Mouse (Mus musculus): ENCODE measurements around the gene Gm17304.

The Gm17304 gene

GRCm38 (mm10) chr5:106622193-106622592 lies 13.3 kb downstream of the Gm17304 start:
- DNase-seq (ENCODE audit: low read depth, low spot score) = no peak

DNA sequence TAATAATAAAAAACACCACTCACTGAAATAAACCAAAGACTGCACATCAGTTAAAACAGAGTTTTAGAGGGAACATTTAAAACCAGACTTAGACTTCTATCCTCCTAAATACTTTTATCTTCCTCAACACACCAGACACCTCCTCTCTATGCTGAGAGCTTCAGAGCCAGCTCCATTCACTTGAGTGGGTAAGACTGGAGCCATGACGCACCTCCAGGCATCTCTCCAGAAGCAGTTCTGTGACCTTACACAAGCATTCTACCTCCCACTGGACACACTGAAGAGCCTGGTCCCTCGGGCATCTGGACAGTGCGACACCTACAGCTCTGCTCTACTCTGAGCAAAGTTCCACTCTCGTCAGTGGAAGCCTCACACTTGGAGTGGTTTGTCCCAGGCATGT lies 14.4 kb downstream of the Gm17304 start:
- no peak for DNase-seq (ENCODE audit: low read depth, low spot score)

DNA sequence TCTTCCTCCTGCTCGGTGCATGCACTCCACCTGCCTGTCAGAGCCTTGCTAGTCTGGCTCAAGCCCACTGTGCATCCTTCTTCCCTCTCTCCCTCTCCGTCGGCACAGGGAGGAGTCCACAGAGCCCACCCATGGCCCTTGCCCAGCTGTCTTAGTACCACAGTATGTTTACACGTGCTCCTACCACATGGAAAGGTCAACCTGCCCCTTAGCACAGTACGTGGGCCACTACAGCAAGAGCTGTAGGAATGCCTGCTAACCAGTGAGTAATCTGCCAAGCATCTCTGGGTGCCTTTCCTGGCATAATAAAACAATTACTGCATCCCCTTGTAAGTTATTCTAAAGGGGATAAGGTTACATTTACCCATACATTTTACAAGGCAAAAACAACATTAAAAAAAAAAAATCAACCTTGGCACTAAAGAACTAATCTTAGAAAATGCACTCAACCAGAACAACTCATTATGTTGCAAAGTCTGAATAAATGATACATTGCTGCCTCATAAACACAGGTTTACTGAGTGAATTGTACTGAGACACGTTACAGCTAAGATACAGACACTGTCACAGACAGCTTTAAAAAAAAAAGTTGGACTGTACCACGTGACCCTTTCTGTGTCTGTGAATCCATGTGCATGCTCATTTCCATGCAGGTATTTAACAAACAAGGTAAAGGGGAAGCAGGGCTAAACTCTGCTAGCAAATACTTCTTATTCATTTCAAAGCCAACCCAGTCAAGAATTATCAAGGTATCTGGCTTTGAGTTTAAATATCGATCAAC lies 19.7 kb downstream of the Gm17304 start:
- DNase-seq (ENCODE audit: low read depth, low spot score) = no peak

GRCm38 (mm10) chr5:106636423-106636946 lies 27.6 kb downstream of the Gm17304 start:
- DNase-seq (ENCODE audit: low read depth, low spot score) = no peak

DNA sequence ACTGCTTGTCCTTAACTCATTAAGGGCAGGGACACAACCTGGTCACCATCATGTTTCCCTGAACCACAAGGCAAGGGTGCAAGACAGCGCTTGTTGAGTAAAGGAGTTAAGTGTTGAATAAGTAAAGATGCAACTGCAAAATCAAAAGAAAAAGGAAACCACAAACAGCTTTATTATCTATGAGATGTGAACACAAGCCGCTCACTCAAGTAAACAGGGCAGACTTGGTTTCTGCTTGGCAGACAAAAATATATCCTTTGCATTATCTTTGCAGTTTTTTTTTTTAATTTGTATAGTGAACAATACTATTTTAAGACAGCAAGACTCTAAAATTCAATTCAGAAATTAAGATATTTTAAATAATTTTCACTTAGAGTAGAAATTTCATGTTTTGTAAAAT lies 30.7 kb downstream of the Gm17304 start:
- DNase-seq (ENCODE audit: low read depth, low spot score) = no peak

GRCm38 (mm10) chr5:106640235-106640809 lies 31.4 kb downstream of the Gm17304 start:
- DNase-seq (ENCODE audit: low read depth, low spot score) = no peak

- no peak for DNase-seq (ENCODE audit: low read depth, low spot score)
Observed at GRCm38 (mm10) chr5:106641876-106642275, 33.0 kb downstream of the Gm17304 start.

DNA sequence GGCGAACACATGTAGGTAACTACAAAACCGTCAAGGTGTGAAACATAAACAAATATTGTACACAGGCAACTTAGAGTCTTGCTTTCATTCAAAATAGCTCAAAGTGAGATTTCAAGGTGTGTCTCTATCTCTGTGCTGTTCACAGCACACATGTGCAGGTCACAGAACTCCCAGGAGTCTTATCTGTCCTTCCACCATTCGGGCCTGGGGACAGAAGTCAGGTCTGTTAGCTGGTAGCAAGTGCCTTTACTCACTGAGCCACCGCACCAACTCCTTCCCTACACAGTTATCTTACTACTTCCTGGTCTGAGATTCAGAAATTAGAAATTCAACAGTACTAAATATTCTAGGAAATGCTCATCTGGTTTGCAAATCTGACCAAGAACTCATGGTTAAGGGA lies 34.5 kb downstream of the Gm17304 start:
- DNase-seq (ENCODE audit: low read depth, low spot score) = no peak

DNA sequence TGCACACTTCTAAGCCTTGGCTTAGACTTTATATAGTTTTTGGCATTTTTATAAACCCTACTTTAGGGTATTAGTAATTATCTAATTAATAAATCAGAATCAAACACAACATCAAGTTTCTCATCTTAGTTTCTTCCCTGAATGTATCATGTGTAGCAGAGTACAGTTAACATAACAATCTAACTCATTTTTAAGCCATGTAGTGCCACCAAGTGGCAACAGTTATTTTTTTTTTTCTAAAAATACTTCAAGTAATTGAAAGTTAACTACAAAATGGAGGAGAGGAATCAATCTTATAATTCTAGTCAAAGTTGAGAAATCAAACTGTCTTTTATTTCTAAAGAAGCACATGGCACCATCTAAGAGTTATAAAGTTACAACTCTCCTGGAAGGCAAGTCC lies 40.5 kb downstream of the Gm17304 start:
- DNase-seq (ENCODE audit: low read depth, low spot score) = no peak

DNA sequence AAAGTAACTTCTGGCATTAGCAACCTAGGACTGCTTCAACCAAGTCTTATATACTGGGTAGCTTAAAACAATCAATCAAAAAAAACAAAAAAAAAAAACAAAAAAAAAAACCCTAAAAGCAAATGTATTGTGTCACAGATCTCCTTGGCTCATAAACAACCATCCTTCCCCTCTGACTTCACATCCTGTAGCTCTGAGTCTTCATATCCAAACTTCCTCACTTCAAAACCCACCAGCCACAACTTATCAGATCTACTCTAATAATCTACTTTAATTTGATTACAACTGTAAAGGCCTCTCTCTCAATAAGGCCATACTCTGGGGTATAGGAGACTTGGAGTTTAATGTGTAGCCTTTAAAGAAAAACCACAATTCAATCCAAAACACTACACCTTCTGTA lies 41.1 kb downstream of the Gm17304 start:
- DNase-seq (ENCODE audit: low read depth, low spot score) = no peak

DNA sequence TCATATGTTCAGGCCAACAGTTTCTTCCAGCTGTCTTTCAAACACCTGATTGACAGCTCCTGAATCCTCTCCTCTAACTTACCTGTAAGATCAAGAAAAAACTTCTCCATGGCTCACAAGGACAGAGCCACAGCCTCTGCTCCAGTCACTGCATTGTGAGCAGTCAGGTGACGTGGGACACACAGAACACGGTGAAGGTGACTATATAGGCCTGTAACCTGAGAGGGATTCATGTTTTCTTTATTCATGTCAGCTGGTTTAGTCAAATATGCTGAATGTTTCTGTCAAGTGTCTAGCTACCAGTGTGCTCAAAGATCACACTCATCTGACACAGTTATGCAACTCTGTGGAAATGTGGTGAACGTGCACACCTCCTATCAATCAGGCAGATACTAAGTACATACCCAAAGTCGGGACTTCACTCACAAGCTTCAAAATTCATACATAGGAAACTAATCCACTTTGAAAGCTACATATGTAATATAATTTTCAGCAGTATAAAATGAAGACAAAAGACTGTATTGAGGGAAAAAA lies 43.4 kb downstream of the Gm17304 start:
- no peak for DNase-seq (ENCODE audit: low read depth, low spot score)

DNA sequence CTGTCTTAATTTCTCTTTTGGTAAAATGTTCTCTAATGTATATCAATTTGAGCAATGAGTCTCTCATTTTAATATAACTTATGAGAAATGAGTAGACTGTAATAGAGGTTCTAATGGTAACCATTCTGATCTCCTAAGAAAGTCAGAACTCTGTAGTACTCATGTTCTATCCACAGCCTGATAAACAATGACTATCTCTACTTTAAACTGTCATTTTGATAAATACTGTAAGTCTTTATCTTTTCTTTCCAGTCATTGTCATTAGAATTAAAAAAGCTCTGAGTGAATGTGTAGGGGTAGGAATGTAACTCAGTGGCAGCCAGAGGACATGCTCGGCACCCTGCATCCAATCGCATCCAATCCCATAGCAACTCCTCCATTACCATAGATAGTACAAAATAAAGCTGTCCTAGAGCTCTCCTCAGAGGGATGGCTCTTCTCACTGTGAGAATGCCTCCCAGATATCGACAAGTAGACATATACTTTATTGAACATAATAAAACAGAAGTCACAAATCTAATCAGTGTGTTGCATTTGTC lies 44.0 kb downstream of the Gm17304 start:
- DNase-seq (ENCODE audit: low read depth, low spot score) = no peak

Measured in R1 (cell line).